Mouse (Mus musculus): ENCODE measurements at regions not wholly inside any gene's neighbourhood (a gene's known extent, or its start where the extent isn't known, plus 50 kb on each side); places are given as distances from the start of the nearest gene placed in this dataset.

DNA sequence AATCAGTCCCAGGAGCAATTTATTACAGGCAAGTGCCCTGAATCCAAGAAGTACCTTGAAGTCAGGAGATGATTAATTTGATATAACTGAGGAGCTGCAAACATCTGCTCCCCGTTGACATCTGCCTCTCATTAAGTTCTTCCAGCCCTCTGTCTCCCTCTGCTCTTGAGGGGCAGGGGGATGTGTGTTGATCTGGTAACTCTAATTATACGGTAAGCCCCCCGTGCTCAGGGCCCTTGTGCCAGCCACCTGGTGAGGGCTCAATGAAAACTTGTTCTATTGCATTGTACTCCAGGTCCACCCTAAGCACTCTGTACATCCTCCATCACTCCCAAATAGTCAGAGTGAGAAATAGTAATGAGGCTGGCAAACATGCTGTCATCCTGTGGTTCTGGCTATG, 149.6 kb upstream of the Zfp462 start:
- no peak for TF ChIP-seq CTCF (IDR thresholded peaks at IDR 0.05; ENCODE audit: low read depth, low read length)
- TF ChIP-seq GATA1 (IDR thresholded peaks at IDR 0.05; ENCODE audit: borderline replicate concordance, low read length), result no peak
- no peak for TF ChIP-seq TAL1 (conservative IDR thresholded peaks at IDR 0.05; ENCODE audit: low read depth, low read length)
- no peak for TF ChIP-seq POLR2AphosphoS5 (IDR thresholded peaks at IDR 0.05; ENCODE audit: insufficient replicate concordance, low read depth, low read length)

Measured in G1E (cell line).